In genomic region chr16:8810399-8811127, GRCm38 (mm10) we compare ENCODE assay signal across 10 mouse cellular contexts. TPM values are rescaled to one million over a fixed set of nuclear protein-coding genes. Genes with fewer than 3 reads are reported as not detected.
DNase-seq lines count a peak whose midpoint lies in the region; ATAC-seq and TF ChIP-seq lines count a peak whose summit lies in the region.
"Had no signal": no experiment of that assay in that cellular context is flagged by ENCODE, and none has a peak within 500 bp of the region (broad histone marks: within the 10 kb centered on the region; RNA-seq: fewer than 3 reads in every experiment).

No protein-coding gene starts in this region.

- H3K79me2 ChIP-seq in MEL (ENCODE audit: control insufficient read depth, insufficient read depth, low read length, poor library complexity), result no peaks in the 10 kb centered on the region

- no peaks in the 10 kb centered on the region for H3K9me3 ChIP-seq in MEL (replicated peaks; ENCODE audit: insufficient read depth, low read length)
- H3K9me3 ChIP-seq in forebrain, postnatal 0 days (ENCODE audit: low read length), result no peaks in the 10 kb centered on the region

- ATAC-seq in megakaryocyte progenitor cell, adult 5-6 weeks (replicated peaks; ENCODE audit: poor library complexity), result peak; percentile 67
- ATAC-seq in forebrain, postnatal 0 days, result no peak

- peak; percentile 12 to 38 for DNase-seq in left cerebral cortex, postnatal 14 days (ENCODE audit: low spot score in 2 of 2)
- DNase-seq in left cerebral cortex, postnatal 4 days, result no peak
- peak; percentile 89 for DNase-seq in MEL (ENCODE audit: low read depth, low spot score)
- peak; percentile 81 to 89 for DNase-seq in adrenal gland, postnatal 36 days
- no peak for DNase-seq in kidney, adult 11 months
- no peak for DNase-seq in forebrain, postnatal 0 days
- DNase-seq in lung, postnatal 25 days (ENCODE audit: low spot score), result no peak
- DNase-seq: kidney, adult 2 months; thymus, postnatal 14 days had no signal

- peaks cover 3 to 12% of the 10 kb centered on the region in 2 experiments for H3K4me1 ChIP-seq in MEL (ENCODE audit: control insufficient read depth in 1 of 2, insufficient read depth in 2 of 2, low read length in 2 of 2)
- H3K4me1 ChIP-seq in forebrain, postnatal 0 days (ENCODE audit: insufficient read depth), result no peaks in the 10 kb centered on the region

- peak overlapping the region; percentile 41 for H3K9ac ChIP-seq in MEL (ENCODE audit: control insufficient read depth, low read depth, low read length, poor library complexity, severe bottlenecking)
- no peak overlapping the region for H3K9ac ChIP-seq in forebrain, postnatal 0 days

- intact Hi-C loops in left cerebral cortex, postnatal 14 days (cut with DNase I), result no loop called here
- intact Hi-C loops in left cerebral cortex, postnatal 4 days (cut with DNase I), result no loop called here

- H3K4me3 ChIP-seq in MEL (ENCODE audit: control insufficient read depth in 1 of 2, insufficient read depth in 1 of 2, low read depth in 2 of 2, low read length in 2 of 2), result 0 out of 4 replicates have a peak overlapping the region, but pooled peaks of 1 of the 2 experiments have one; percentile 8
- H3K4me3 ChIP-seq in forebrain, postnatal 0 days (ENCODE audit: low read depth, low read length), result no peak overlapping the region

- WGBS in forebrain, postnatal 0 days, result 91% methylated on average over 14 of the region's 14 CpGs

- peak in 1 of 2 experiments; percentile 53; a peak in 1 of 4 replicates for TF ChIP-seq POLR2A in MEL (IDR thresholded peaks at IDR 0.05; ENCODE audit: control insufficient read depth in 1 of 2, insufficient read depth in 1 of 2, low read depth in 1 of 2, low read length in 2 of 2, poor library complexity in 1 of 2)

- no peak for TF ChIP-seq RAD21 in MEL (IDR thresholded peaks at IDR 0.05; ENCODE audit: low read depth, low read length)

- no peak for TF ChIP-seq CTCF in MEL (IDR thresholded peaks at IDR 0.05 in 2 of 3, conservative IDR thresholded peaks at IDR 0.05 in 1 of 3; ENCODE audit: control insufficient read depth in 1 of 3, insufficient read depth in 1 of 3, low read depth in 2 of 3, low read length in 3 of 3, poor library complexity in 1 of 3, severe bottlenecking in 1 of 3)
- TF ChIP-seq CTCF in forebrain, postnatal 0 days (IDR thresholded peaks at IDR 0.05; ENCODE audit: low read depth), result no peak

- peak; percentile 59 to 64 for TF ChIP-seq EP300 in MEL (IDR thresholded peaks at IDR 0.05; ENCODE audit: low read depth in 1 of 2, low read length in 2 of 2)

- peaks cover 0 to 10% of the 10 kb centered on the region in 2 experiments; a peak in 2 of 4 replicates for H3K36me3 ChIP-seq in MEL (ENCODE audit: control insufficient read depth in 1 of 2, insufficient read depth in 2 of 2, low read length in 2 of 2)
- no peaks in the 10 kb centered on the region for H3K36me3 ChIP-seq in forebrain, postnatal 0 days (ENCODE audit: insufficient read depth)

- H3K27ac ChIP-seq in MEL (ENCODE audit: control insufficient read depth, low read depth, low read length), result peak overlapping the region; percentile 55
- no peak overlapping the region for H3K27ac ChIP-seq in forebrain, postnatal 0 days (ENCODE audit: low read depth, low read length)

- no peak overlapping the region for H3K4me2 ChIP-seq in forebrain, postnatal 0 days (ENCODE audit: low read depth)

- H3K27me3 ChIP-seq in MEL (ENCODE audit: control insufficient read depth in 1 of 2, insufficient read depth in 2 of 2, low read length in 2 of 2), result no peaks in the 10 kb centered on the region
- no peaks in the 10 kb centered on the region for H3K27me3 ChIP-seq in forebrain, postnatal 0 days (ENCODE audit: insufficient read depth, low read length)

TF ChIP-seq in MEL, 35 proteins besides CTCF, POLR2A, EP300 and RAD21:
- TF ChIP-seq SIN3A (IDR thresholded peaks at IDR 0.05; ENCODE audit: low read length), result peak; percentile 33; the same call in 1 of the 2 replicates
- no peak for TF ChIP-seq MAZ (IDR thresholded peaks at IDR 0.05; ENCODE audit: low read depth, low read length)
- TF ChIP-seq UBTF (IDR thresholded peaks at IDR 0.05; ENCODE audit: borderline replicate concordance, insufficient read depth, low read depth, low read length), result no peak
- TF ChIP-seq MEF2A (IDR thresholded peaks at IDR 0.05; ENCODE audit: extremely low read depth, insufficient replicate concordance, low read depth, low read length, poor library complexity, severe bottlenecking), result no peak
- 0 out of 4 replicates have a peak, but pooled peaks of 1 of the 2 experiments have one; percentile 19 for TF ChIP-seq USF2 (IDR thresholded peaks at IDR 0.05; ENCODE audit: borderline replicate concordance in 1 of 2, insufficient read depth in 1 of 2, low read depth in 1 of 2, low read length in 2 of 2)
- TF ChIP-seq RCOR1 (IDR thresholded peaks at IDR 0.05; ENCODE audit: low read depth, low read length), result no peak
- TF ChIP-seq SMC3 (IDR thresholded peaks at IDR 0.05; ENCODE audit: low read depth, low read length), result no peak
- TF ChIP-seq TAL1 (IDR thresholded peaks at IDR 0.05; ENCODE audit: low read length), result no peak
- no peak for TF ChIP-seq POLR2AphosphoS2 (IDR thresholded peaks at IDR 0.05; ENCODE audit: low read length)
- TF ChIP-seq KAT2A (conservative IDR thresholded peaks at IDR 0.05; ENCODE audit: low read depth, low read length), result no peak
- peak; percentile 80 for TF ChIP-seq MXI1 (IDR thresholded peaks at IDR 0.05; ENCODE audit: low read depth, low read length)
- TF ChIP-seq BHLHE40 (IDR thresholded peaks at IDR 0.05; ENCODE audit: borderline replicate concordance, low read depth, low read length), result no peak
- peak; percentile 29; the same call in 1 of the 2 replicates for TF ChIP-seq NELFE (IDR thresholded peaks at IDR 0.05; ENCODE audit: low read depth, low read length)
- TF ChIP-seq GATA1 (IDR thresholded peaks at IDR 0.05; ENCODE audit: low read depth, low read length), result no peak
- TF ChIP-seq MAX (IDR thresholded peaks at IDR 0.05; ENCODE audit: low read length), result peak; percentile 74
- TF ChIP-seq MAFK (IDR thresholded peaks at IDR 0.05; ENCODE audit: borderline replicate concordance, low read depth, low read length), result peak; percentile 89
- TF ChIP-seq POLR2AphosphoS5 (IDR thresholded peaks at IDR 0.05; ENCODE audit: borderline replicate concordance, low read depth, low read length), result no peak
- TF ChIP-seq ZKSCAN1 (IDR thresholded peaks at IDR 0.05; ENCODE audit: low read depth, low read length), result no peak
- peak; percentile 83 for TF ChIP-seq GABPA (IDR thresholded peaks at IDR 0.05; ENCODE audit: low read depth, low read length)
- TF ChIP-seq ZC3H11A (IDR thresholded peaks at IDR 0.05; ENCODE audit: low read depth, low read length), result no peak
- TF ChIP-seq USF1 (IDR thresholded peaks at IDR 0.05; ENCODE audit: low read depth, low read length), result peak; percentile 85
- 0 out of 2 replicates have a peak, but pooled peaks have one; percentile 45 for TF ChIP-seq TBP (IDR thresholded peaks at IDR 0.05; ENCODE audit: low read depth, low read length)
- peak; percentile 85; the same call in 1 of the 2 replicates for TF ChIP-seq JUND (IDR thresholded peaks at IDR 0.05; ENCODE audit: low read depth, low read length)
- TF ChIP-seq ZNF384 (IDR thresholded peaks at IDR 0.05; ENCODE audit: low read depth, low read length), result no peak
- TF ChIP-seq E2F4 (IDR thresholded peaks at IDR 0.05; ENCODE audit: borderline replicate concordance, low read depth, low read length), result no peak
- TF ChIP-seq NRF1 (IDR thresholded peaks at IDR 0.05; ENCODE audit: insufficient read depth, low read depth, low read length, poor library complexity, severe bottlenecking), result no peak
- peak; percentile 77 for TF ChIP-seq MYC (IDR thresholded peaks at IDR 0.05; ENCODE audit: low read depth, low read length)
- TF ChIP-seq ETS1 (IDR thresholded peaks at IDR 0.05; ENCODE audit: low read depth, low read length), result peak; percentile 76

RNA-seq across cellular contexts. Expression of gene Usp7, which starts 18.5 kb away (rescaled TPM):
- 100 to 1,000 TPM; 155 to 156 TPM for total RNA-seq in left cerebral cortex, postnatal 14 days (2021)
- 100 to 1,000 TPM; 184 to 190 TPM for total RNA-seq in left cerebral cortex, postnatal 4 days (2021)
- 101 and 105 TPM in 2 replicates for total RNA-seq in MEL (2012; rRNA removed)
- 100 to 1,000 TPM in 1 of 2 experiments, 10 to 100 TPM in 1; 94.2 to 425 TPM for polyA plus RNA-seq in MEL (2012; ENCODE audit: insufficient read depth in 1 of 2, insufficient read length in 2 of 2, low read depth in 1 of 2, low replicate concordance in 2 of 2, missing spikeins in 1 of 2)
- total RNA-seq in adrenal gland, postnatal 36 days (2021), result 100 to 1,000 TPM; 106 to 111 TPM
- total RNA-seq in megakaryocyte progenitor cell, adult 5-6 weeks (2015), result 153 and 167 TPM in 2 replicates
- total RNA-seq in megakaryocyte progenitor cell, adult 5-6 weeks (2017), result 135 and 168 TPM in 2 replicates
- 119 and 200 TPM in 2 replicates for total RNA-seq in forebrain, postnatal 0 days (2014; rRNA removed)
- polyA plus RNA-seq in forebrain, postnatal 0 days (2015; fragmentation: Nextera tagmentation; extraction: Ambion mirVana), result 14.5 and 18.9 TPM in 2 replicates

RNA-seq across cellular contexts. Expression of gene 1810013L24Rik, which starts 19.3 kb away (rescaled TPM):
- 100 to 1,000 TPM; 110 to 118 TPM for total RNA-seq in left cerebral cortex, postnatal 14 days (2021)
- 100 to 1,000 TPM; 127 TPM for total RNA-seq in left cerebral cortex, postnatal 4 days (2021)
- total RNA-seq in MEL (2012; rRNA removed), result 25.3 and 27.6 TPM in 2 replicates
- 100 to 1,000 TPM in 1 of 2 experiments, 10 to 100 TPM in 1; 29.9 to 154 TPM for polyA plus RNA-seq in MEL (2012; ENCODE audit: insufficient read depth in 1 of 2, insufficient read length in 2 of 2, low read depth in 1 of 2, low replicate concordance in 2 of 2, missing spikeins in 1 of 2)
- 10 to 100 TPM; 91.1 to 92.0 TPM for total RNA-seq in adrenal gland, postnatal 36 days (2021)
- total RNA-seq in megakaryocyte progenitor cell, adult 5-6 weeks (2015), result 38.9 and 42.4 TPM in 2 replicates
- 34.7 and 43.7 TPM in 2 replicates for total RNA-seq in megakaryocyte progenitor cell, adult 5-6 weeks (2017)
- 63.7 and 80.2 TPM in 2 replicates for total RNA-seq in forebrain, postnatal 0 days (2014; rRNA removed)
- 8.2 and 15.9 TPM in 2 replicates for polyA plus RNA-seq in forebrain, postnatal 0 days (2015; fragmentation: Nextera tagmentation; extraction: Ambion mirVana)

Comparison
In these comparisons a context has a peak if more than half of its experiments do, and no peak if none do; other contexts are left out.
1. DNase-seq: peak in left cerebral cortex, postnatal 14 days (2 of 2), MEL (single experiment) and adrenal gland, postnatal 36 days (2 of 2); none in left cerebral cortex, postnatal 4 days (single experiment), kidney, adult 11 months (single experiment), forebrain, postnatal 0 days (single experiment) and lung, postnatal 25 days (single experiment).